Mouse (Mus musculus) effector memory CD4-positive, alpha-beta T cell, adult 7 months (primary cell): ENCODE results near the gene Rxfp4. TPM values are rescaled to one million over a fixed set of nuclear protein-coding genes. Genes with fewer than 3 reads are reported as not detected.

Experiments
- polyA plus RNA-seq: library from polyadenylated mRNA; unstranded; fragments of 100-300 nt; shearing (Covaris generic); gene quantifications from one replicate; pipeline ENCODE4 v1.2.1, GENCODE M21; 2017

The Rxfp4 gene
- not detected for polyA plus RNA-seq

GRCm38 (mm10) chr3:88652846-88653515 lies at the start of gene Rxfp4:
Gene Rxfp4, minus strand, starts transcription at chr3:88653142.

DNA sequence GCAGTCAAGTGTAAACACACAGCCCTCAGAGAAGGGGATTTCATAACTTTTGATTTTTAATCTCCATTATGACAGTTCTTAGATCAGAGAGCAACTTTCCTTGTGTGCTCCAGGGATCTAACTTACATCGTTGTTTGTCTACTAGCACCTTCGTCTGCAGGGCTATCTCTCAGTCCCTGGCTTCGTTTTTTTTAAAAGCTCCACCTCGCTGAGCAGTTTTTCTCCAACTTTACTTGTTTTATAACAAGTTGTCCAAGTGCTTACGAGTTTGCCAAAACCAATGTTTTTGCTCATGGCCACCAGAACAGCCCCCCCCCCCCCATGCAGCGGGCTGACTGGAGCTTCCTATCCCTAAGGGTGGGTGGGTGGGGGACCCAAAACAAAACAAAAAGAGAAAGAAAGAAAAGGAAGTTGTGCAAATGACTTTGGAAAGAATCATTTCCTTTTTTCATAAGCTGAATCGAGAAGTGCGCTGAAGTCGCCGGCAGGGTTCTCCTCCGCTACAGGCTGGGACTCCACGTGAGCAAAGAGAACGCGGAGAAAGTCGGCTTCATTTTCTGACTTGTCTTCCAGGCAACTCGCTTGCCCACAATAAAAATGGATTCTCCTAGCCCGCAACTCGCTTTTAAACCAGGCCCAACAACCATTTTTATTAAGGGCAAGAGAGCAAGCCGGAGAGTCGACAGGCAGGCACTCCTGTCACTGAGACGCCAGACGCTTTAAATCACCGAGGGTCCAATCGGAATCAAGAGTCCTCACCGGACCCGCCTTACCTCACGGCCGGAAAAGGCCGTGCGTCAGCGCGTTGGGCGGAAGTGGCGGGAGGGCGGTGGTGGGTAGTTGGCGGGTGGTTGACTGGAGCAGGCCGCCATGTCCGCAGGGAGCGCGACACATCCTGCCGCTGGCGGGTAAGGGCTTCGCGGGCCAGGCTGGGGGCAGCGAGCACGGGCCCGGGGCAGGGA lies 32.3 kb upstream of the Rxfp4 start, which contains the start of gene Khdc4:
Gene Khdc4, plus strand, starts transcription at position 824 of the 962 bp plus-strand sequence.

GRCm38 (mm10) chr3:88605666-88606065 lies 47.3 kb downstream of the Rxfp4 start, which contains the start of gene Arhgef2:
Gene Arhgef2, plus strand, starts transcription at chr3:88605966.

Other genes starting within 250 kb of the Rxfp4 start
- gene Pmf1, start 242.8 kb downstream of the Rxfp4 start, polyA plus RNA-seq: 30.9 TPM
- gene Slc25a44, start 228.0 kb downstream of the Rxfp4 start, polyA plus RNA-seq: 14.6 TPM
- gene Sema4a, start 192.0 kb downstream of the Rxfp4 start, polyA plus RNA-seq: 162 TPM
- 189 TPM for gene Lmna, start 143.2 kb downstream of the Rxfp4 start, polyA plus RNA-seq
- 0.06 TPM for gene Mex3a, start 120.7 kb downstream of the Rxfp4 start, polyA plus RNA-seq
- gene Rab25, start 104.8 kb downstream of the Rxfp4 start, polyA plus RNA-seq: not detected
- 126 TPM for gene Lamtor2, start 100.1 kb downstream of the Rxfp4 start, polyA plus RNA-seq
- gene Ubqln4, start 99.4 kb downstream of the Rxfp4 start, polyA plus RNA-seq: 35.6 TPM
- 65.0 TPM for gene Ssr2, start 77.3 kb downstream of the Rxfp4 start, polyA plus RNA-seq
- gene Arhgef2, start 47.2 kb downstream of the Rxfp4 start, polyA plus RNA-seq: 79.7 TPM
- 133 TPM for gene Khdc4, start 32.7 kb upstream of the Rxfp4 start, polyA plus RNA-seq
- gene Rit1, start 63.7 kb upstream of the Rxfp4 start, polyA plus RNA-seq: 20.9 TPM
- 35.3 TPM for gene Syt11, start 122.0 kb upstream of the Rxfp4 start, polyA plus RNA-seq
- gene Gon4l, start 182.1 kb upstream of the Rxfp4 start, polyA plus RNA-seq: 20.7 TPM